In genomic region chr5:63936740-63937139, GRCm38 (mm10) we compare ENCODE assay signal across 8 mouse cellular contexts. TPM values are rescaled to one million over a fixed set of nuclear protein-coding genes. Genes with fewer than 3 reads are reported as not detected.
DNase-seq lines count a peak whose midpoint lies in the region; ATAC-seq and TF ChIP-seq lines count a peak whose summit lies in the region.

No protein-coding gene starts in this region.

- ATAC-seq in liver, embryonic 11.5 days (replicated peaks; ENCODE audit: low FRiP score) = peak; percentile 77
- no peak for ATAC-seq in activated CD4-positive, CD25-positive, alpha-beta regulatory T cell, adult 4 months
- ATAC-seq in CD4-positive, CD25-positive, alpha-beta regulatory T cell, adult 4 months = no peak

- peak overlapping the region; percentile 64 for H3K27ac ChIP-seq in gastrocnemius, adult 2 months
- no peak overlapping the region; the same call in 1 of the 2 replicates for H3K27ac ChIP-seq in liver, embryonic 11.5 days (ENCODE audit: low read depth, low read length)

- no peaks in the 10 kb centered on the region for H3K36me3 ChIP-seq in liver, embryonic 11.5 days (ENCODE audit: control insufficient read depth, insufficient read depth, low read length)

- H3K9ac ChIP-seq in liver, embryonic 11.5 days (ENCODE audit: low read depth, low read length) = no peak overlapping the region

- intact Hi-C loops in gastrocnemius, adult 2 months (cut with DNase I) = no loop called here
- intact Hi-C loops in gastrocnemius, postnatal 36 days (cut with DNase I) = no loop called here

- peaks cover 3% of the 10 kb centered on the region for H3K4me1 ChIP-seq in liver, embryonic 11.5 days (replicated peaks; ENCODE audit: control insufficient read depth, insufficient read depth, low read length)

- no peaks in the 10 kb centered on the region for H3K9me3 ChIP-seq in liver, embryonic 11.5 days (ENCODE audit: control insufficient read depth, low read length)

- H3K4me3 ChIP-seq in gastrocnemius, adult 2 months = no peak overlapping the region
- H3K4me3 ChIP-seq in liver, embryonic 11.5 days (ENCODE audit: low read depth, low read length) = no peak overlapping the region

- WGBS in liver, embryonic 11.5 days = 56% methylated on average over 6 of the region's 6 CpGs

- peak; percentile 50 for DNase-seq in gastrocnemius, adult 2 months
- DNase-seq in gastrocnemius, postnatal 36 days = no peak
- DNase-seq in cerebellum, adult 9-11 months = peak; percentile 73
- DNase-seq in liver, embryonic 11.5 days (ENCODE audit: low spot score) = no peak
- DNase-seq in testis, postnatal 10 days (ENCODE audit: low spot score) = peak; percentile 47
- DNase-seq in T-cell, adult 2 months (ENCODE audit: low spot score) = no peak

- H3K4me2 ChIP-seq in liver, embryonic 11.5 days = no peak overlapping the region

- TF ChIP-seq CTCF in gastrocnemius, adult 2 months (IDR thresholded peaks at IDR 0.05) = no peak

- no peaks in the 10 kb centered on the region for H3K27me3 ChIP-seq in liver, embryonic 11.5 days (replicated peaks; ENCODE audit: control insufficient read depth, insufficient read depth, low read length)

RNA-seq across cellular contexts. Expression of gene Rell1, which starts 32.0 kb away (rescaled TPM):
- total RNA-seq in gastrocnemius, adult 2 months (2021) = 10 to 100 TPM in 1 of 2 experiments, 1 to 10 TPM in 1; 8.0 to 12.5 TPM
- 10 to 100 TPM in 1 of 2 experiments, 1 to 10 TPM in 1; 9.7 to 10.2 TPM for total RNA-seq in gastrocnemius, postnatal 36 days (2021)
- polyA plus RNA-seq in liver, embryonic 11.5 days (2014; fragmentation: Nextera tagmentation; extraction: Ambion mirVana) = 9.0 and 11.0 TPM in 2 replicates
- 1 to 10 TPM; 4.0 to 7.6 TPM for polyA plus RNA-seq in activated CD4-positive, CD25-positive, alpha-beta regulatory T cell, adult 4 months (2017; shearing (Covaris generic))
- 1 to 10 TPM; 4.4 to 6.0 TPM for polyA plus RNA-seq in CD4-positive, CD25-positive, alpha-beta regulatory T cell, adult 4 months (2017; shearing (Covaris generic))

Comparison
In these comparisons a context has a peak if more than half of its experiments do, and no peak if none do; other contexts are left out.
1. DNase-seq: peak in gastrocnemius, adult 2 months (single experiment), cerebellum, adult 9-11 months (single experiment) and testis, postnatal 10 days (single experiment); none in gastrocnemius, postnatal 36 days (0 of 2), liver, embryonic 11.5 days (single experiment) and T-cell, adult 2 months (single experiment).